Mouse (Mus musculus): Measurements from ENCODE around the gene Abcg3. TPM values are rescaled to one million over a fixed set of nuclear protein-coding genes. Genes with fewer than 3 reads are reported as not detected.
A peak's percentile ranks its signal among the peaks of the same experiment; 100 is the strongest.
"Not testable (repeated sequence)": the region's sequence is repeated elsewhere in the genome, so short reads cannot be mapped to it uniquely, and the experiment has no call there.

Abcg3 gene
- 14.9 and 15.6 TPM in 2 replicates for total RNA-seq (2017)

DNA sequence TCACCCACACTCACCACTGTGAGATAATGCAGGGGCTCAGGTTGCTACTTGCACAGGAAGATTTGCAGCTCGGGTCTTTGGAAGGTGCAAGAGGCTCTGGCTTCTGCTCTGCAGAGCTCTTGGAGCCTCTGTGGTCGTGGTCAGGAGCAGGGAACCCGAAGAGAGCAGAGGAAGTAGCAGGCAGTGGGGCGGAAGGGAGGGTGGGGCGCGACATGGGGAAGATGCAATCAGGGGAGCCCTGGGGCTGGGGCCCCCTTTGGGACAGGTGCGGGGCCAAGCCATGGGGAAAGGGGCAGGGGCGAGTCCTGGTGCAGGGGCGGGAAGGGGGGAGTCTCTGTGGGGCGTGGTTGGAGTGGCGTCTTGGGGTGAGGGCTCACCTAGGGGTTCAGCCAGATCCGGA, at the start of gene Abcg3:
Gene Abcg3, minus strand, starts transcription at position 184 of the 400 bp plus-strand sequence.
- peak; percentile 84 to 89 for ATAC-seq (replicated peaks in 1 of 2; ENCODE audit: insufficient read depth in 1 of 2, low FRiP score in 2 of 2, low TSS enrichment in 1 of 2, low read depth in 1 of 2, poor library complexity in 2 of 2, severe bottlenecking in 2 of 2)

GRCm38 (mm10) chr5:105012551-105012950, 30.0 kb upstream of the Abcg3 start:
- peak in 1 of 2 experiments; percentile 32; a peak in 1 of 4 replicates for ATAC-seq (replicated peaks in 1 of 2; ENCODE audit: insufficient read depth in 1 of 2, low FRiP score in 2 of 2, low TSS enrichment in 1 of 2, low read depth in 1 of 2, poor library complexity in 2 of 2, severe bottlenecking in 2 of 2)

- ATAC-seq (replicated peaks in 1 of 2; ENCODE audit: insufficient read depth in 1 of 2, low FRiP score in 2 of 2, low TSS enrichment in 1 of 2, low read depth in 1 of 2, poor library complexity in 2 of 2, severe bottlenecking in 2 of 2) = peak in 1 of 2 experiments; percentile 59; a peak in 2 of 4 replicates
These were observed 29.1 kb upstream of the Abcg3 start for GRCm38 (mm10) chr5:105011570-105011969.

DNA sequence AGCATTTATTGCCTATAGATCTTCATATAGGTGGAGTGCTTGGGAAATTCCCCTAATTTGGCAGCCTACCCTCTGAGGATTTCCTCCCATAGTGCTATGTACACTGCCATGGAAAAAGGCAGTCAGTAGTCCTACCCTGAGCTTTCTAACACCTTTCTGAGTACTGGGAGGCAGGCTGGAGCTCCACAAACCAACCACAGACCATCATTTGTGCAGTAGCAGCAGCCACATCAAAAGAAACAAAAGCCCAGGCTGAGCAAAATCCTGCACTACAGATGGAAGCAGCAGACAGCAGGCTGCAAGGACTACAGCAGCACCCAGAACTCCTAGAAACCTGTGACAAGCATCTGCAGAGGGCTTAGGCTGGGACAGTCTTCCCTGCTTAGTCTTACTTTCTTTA, 27.9 kb upstream of the Abcg3 start:
- no peak for ATAC-seq (replicated peaks in 1 of 2; ENCODE audit: insufficient read depth in 1 of 2, low FRiP score in 2 of 2, low TSS enrichment in 1 of 2, low read depth in 1 of 2, poor library complexity in 2 of 2, severe bottlenecking in 2 of 2)

DNA sequence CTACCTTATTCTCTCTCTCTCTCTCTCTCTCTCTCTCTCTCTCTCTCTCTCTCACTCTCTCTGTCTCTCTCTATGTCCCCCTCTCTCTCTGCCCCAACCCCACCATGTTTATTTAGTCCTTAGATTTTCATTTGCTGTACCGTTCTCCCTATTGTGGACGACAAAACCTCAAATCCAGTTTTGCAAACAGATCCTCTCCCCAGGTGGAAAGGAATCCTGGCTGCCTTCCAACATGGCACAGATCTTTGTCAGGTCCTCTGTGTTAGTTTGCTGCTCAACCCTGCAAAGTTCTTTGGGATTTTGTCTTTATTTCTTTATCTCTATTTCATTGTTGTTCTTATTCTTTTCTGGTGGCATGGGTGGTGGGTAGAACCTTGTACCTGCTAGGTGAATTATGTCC, 6.9 kb upstream of the Abcg3 start:
- ATAC-seq (replicated peaks in 1 of 2; ENCODE audit: insufficient read depth in 1 of 2, low FRiP score in 2 of 2, low TSS enrichment in 1 of 2, low read depth in 1 of 2, poor library complexity in 2 of 2, severe bottlenecking in 2 of 2) = no peak

DNA sequence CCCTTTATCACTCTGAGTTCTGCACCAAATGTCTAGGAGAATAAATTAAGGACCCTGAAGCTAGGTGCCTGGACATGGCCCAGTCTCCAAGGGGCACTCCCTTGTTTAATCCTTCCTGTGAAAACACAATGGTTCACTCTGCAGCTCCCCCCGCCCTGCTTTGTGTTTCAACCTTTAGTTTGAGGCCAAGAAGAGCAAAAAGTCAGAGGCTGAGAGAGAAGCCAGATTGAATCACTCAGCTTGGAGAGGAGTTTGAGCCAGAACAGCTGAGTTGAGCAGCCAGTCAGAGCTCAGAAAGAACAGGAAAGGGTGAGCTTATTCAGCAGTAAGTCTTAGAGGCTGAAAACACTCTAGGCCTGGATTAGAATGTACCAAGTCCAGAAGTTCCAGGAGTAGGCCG, 5.5 kb upstream of the Abcg3 start:
- ATAC-seq (replicated peaks in 1 of 2; ENCODE audit: insufficient read depth in 1 of 2, low FRiP score in 2 of 2, low TSS enrichment in 1 of 2, low read depth in 1 of 2, poor library complexity in 2 of 2, severe bottlenecking in 2 of 2) = no peak

- peak; percentile 39 to 68; a peak in 1 of 4 replicates for ATAC-seq (replicated peaks in 1 of 2; ENCODE audit: insufficient read depth in 1 of 2, low FRiP score in 2 of 2, low TSS enrichment in 1 of 2, low read depth in 1 of 2, poor library complexity in 2 of 2, severe bottlenecking in 2 of 2)
These were observed 4.2 kb upstream of the Abcg3 start for GRCm38 (mm10) chr5:104986706-104987105.

GRCm38 (mm10) chr5:104979040-104979513, 3.4 kb downstream of the Abcg3 start:
- peak; percentile 62 to 68 for ATAC-seq (replicated peaks in 1 of 2; ENCODE audit: insufficient read depth in 1 of 2, low FRiP score in 2 of 2, low TSS enrichment in 1 of 2, low read depth in 1 of 2, poor library complexity in 2 of 2, severe bottlenecking in 2 of 2)

GRCm38 (mm10) chr5:104958141-104958793, 24.3 kb downstream of the Abcg3 start:
- peak; percentile 98 for ATAC-seq (replicated peaks in 1 of 2; ENCODE audit: insufficient read depth in 1 of 2, low FRiP score in 2 of 2, low TSS enrichment in 1 of 2, low read depth in 1 of 2, poor library complexity in 2 of 2, severe bottlenecking in 2 of 2)

GRCm38 (mm10) chr5:104955208-104955607, 27.3 kb downstream of the Abcg3 start:
- no peak for ATAC-seq (replicated peaks in 1 of 2; ENCODE audit: insufficient read depth in 1 of 2, low FRiP score in 2 of 2, low TSS enrichment in 1 of 2, low read depth in 1 of 2, poor library complexity in 2 of 2, severe bottlenecking in 2 of 2)

- no peak for ATAC-seq (replicated peaks in 1 of 2; ENCODE audit: insufficient read depth in 1 of 2, low FRiP score in 2 of 2, low TSS enrichment in 1 of 2, low read depth in 1 of 2, poor library complexity in 2 of 2, severe bottlenecking in 2 of 2)
These were observed 35.6 kb downstream of the Abcg3 start for GRCm38 (mm10) chr5:104946951-104947350.

GRCm38 (mm10) chr5:104934148-104934547, 48.4 kb downstream of the Abcg3 start:
- ATAC-seq (replicated peaks in 1 of 2; ENCODE audit: insufficient read depth in 1 of 2, low FRiP score in 2 of 2, low TSS enrichment in 1 of 2, low read depth in 1 of 2, poor library complexity in 2 of 2, severe bottlenecking in 2 of 2) = no peak

GRCm38 (mm10) chr5:104906556-104906955, 76.0 kb downstream of the Abcg3 start:
- ATAC-seq (replicated peaks in 1 of 2; ENCODE audit: insufficient read depth in 1 of 2, low FRiP score in 2 of 2, low TSS enrichment in 1 of 2, low read depth in 1 of 2, poor library complexity in 2 of 2, severe bottlenecking in 2 of 2) = not testable (repeated sequence)

Other genes starting within 250 kb of the Abcg3 start
- 14.4 and 16.5 TPM in 2 replicates for gene Zfp951, start 122.6 kb downstream of the Abcg3 start, total RNA-seq (2017)
- 2.0 and 7.4 TPM in 2 replicates for gene Gbp9, start 156.8 kb upstream of the Abcg3 start, total RNA-seq (2017)
- gene Gbp8, start 156.8 kb upstream of the Abcg3 start, total RNA-seq (2017) = 6.6 and 9.1 TPM in 2 replicates
- gene Gbp4, start 156.9 kb upstream of the Abcg3 start, total RNA-seq (2017) = 1.2 and 4.2 TPM in 2 replicates

Measured in hematopoietic stem cell, adult 5-6 weeks (primary cell).